Mouse (Mus musculus) megakaryocyte, embryonic 14.5 days (primary cell): Measurements from ENCODE around the gene Prelid3b. TPM values are rescaled to one million over a fixed set of nuclear protein-coding genes. Genes with fewer than 3 reads are reported as not detected.
A peak's percentile ranks its signal among the peaks of the same experiment; 100 is the strongest.

Experiments
- H3K27me3 ChIP-seq: replicated peaks from 2 replicates; pipeline ENCODE3; 2012; ENCODE audit warnings: inconsistent platforms
- H3K36me3 ChIP-seq: replicated peaks from 2 replicates; pipeline ENCODE3; 2012; ENCODE audit warnings: low read length, inconsistent platforms, mixed read lengths
- H3K4me1 ChIP-seq: 2 replicates; pipeline ENCODE4 v1.6.1; 2012; ENCODE audit warnings: inconsistent platforms
- H3K4me3 ChIP-seq: replicated peaks from 2 replicates; pipeline ENCODE3; 2012; ENCODE audit warnings: moderate library complexity, mild to moderate bottlenecking, inconsistent platforms
- H3K9me3 ChIP-seq: 2 replicates; pipeline ENCODE4 v1.6.1; 2012; ENCODE audit warnings: inconsistent platforms
- FLI1 ChIP-seq: IDR thresholded peaks from 2 replicates; pipeline ENCODE4 v1.6.1; 2012; ENCODE audit warnings: low read length, inconsistent platforms, mixed read lengths
- GATA1 ChIP-seq: IDR thresholded peaks from 3 replicates; pipeline ENCODE4 v1.6.1; 2012; ENCODE audit warnings: mixed read lengths, low read length, inconsistent platforms, borderline replicate concordance
- polyA plus RNA-seq: library from polyadenylated mRNA; stranded (reverse); fragments of >175 nt; gene quantifications from 2 replicates; pipeline ENCODE4 v1.2.3, GENCODE M21; 2012; ENCODE audit warnings: low replicate concordance; ENCODE audit not compliant: insufficient read depth

Prelid3b gene
- polyA plus RNA-seq: 4.1 and 30.0 TPM in 2 replicates

DNA sequence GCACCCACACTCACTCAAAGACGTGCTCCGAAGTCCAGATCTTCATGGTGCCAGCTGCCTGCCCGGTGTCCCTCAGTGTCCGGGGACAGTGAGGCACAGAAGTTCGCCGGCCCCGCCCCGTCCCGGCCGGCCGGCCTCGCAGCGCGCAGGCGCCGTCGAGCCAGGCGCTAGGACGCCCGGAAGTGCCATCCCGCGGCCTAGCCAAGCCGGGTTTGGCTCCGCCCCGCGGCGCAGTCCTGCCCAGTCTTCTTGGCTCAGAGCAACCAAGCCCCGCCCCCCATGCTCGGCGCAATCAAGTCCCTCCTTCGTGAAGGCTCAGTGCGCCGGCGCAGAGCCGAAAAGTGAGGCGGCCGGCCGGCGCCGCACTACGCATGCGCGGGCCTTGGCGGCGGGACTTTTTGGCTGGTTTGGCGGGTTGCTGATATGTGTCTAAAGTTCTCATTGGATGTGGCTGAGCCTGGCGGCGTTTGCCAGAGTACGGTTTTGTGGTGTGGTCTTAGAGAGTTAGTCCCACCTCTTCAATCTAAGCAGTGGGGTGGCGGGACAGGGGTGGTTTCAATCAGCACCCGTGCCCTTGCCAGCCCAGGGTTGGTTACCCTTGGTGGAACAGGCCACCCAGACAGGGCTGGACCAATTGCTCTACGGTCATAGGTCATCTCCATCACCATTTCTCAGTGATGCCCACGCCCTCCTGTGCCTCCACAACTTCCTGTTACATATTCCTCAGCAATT, at the start of gene Prelid3b:
Prelid3b (minus strand) TSS at position 264 of the 732 bp plus-strand sequence.
- TF ChIP-seq GATA1 (no peak), FLI1 (0 out of 2 replicates have a peak, but pooled peaks have one; percentile 17)
- Histone ChIP-seq H3K9me3 (no peaks in the 10 kb centered on the region), H3K27me3 (peaks cover 5% of the 10 kb centered on the region), H3K4me1 (peaks cover 62% of the 10 kb centered on the region), H3K36me3 (peaks cover 36% of the 10 kb centered on the region), H3K4me3 (peak within 1 kb of the TSS; percentile 95)

DNA sequence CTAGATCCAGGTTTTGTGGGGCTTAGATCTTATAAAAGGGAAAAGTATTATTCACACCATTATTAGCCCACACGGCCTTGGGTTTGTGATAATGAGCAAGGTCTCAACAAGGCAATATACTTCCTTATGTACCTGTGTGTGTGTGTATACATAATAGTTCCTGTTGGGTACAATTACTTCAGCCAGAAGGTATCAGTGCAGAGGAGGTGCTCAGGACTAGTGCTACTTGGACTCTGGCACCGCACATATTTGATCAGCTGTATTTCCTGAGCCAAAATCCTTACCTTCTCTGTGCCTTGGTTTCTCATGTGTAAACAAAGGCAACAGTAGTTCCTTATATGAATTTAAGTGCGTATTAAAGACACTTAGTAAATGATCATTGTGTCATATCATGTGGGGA, 49.3 kb upstream of the Prelid3b start:
- H3K4me1 ChIP-seq: no peaks in the 10 kb centered on the region
- H3K27me3 ChIP-seq: peaks cover 4% of the 10 kb centered on the region
- TF ChIP-seq GATA1: no peak
- TF ChIP-seq FLI1: no peak
- no peak overlapping the region for H3K4me3 ChIP-seq
- no peaks in the 10 kb centered on the region for H3K9me3 ChIP-seq
- no peaks in the 10 kb centered on the region for H3K36me3 ChIP-seq

DNA sequence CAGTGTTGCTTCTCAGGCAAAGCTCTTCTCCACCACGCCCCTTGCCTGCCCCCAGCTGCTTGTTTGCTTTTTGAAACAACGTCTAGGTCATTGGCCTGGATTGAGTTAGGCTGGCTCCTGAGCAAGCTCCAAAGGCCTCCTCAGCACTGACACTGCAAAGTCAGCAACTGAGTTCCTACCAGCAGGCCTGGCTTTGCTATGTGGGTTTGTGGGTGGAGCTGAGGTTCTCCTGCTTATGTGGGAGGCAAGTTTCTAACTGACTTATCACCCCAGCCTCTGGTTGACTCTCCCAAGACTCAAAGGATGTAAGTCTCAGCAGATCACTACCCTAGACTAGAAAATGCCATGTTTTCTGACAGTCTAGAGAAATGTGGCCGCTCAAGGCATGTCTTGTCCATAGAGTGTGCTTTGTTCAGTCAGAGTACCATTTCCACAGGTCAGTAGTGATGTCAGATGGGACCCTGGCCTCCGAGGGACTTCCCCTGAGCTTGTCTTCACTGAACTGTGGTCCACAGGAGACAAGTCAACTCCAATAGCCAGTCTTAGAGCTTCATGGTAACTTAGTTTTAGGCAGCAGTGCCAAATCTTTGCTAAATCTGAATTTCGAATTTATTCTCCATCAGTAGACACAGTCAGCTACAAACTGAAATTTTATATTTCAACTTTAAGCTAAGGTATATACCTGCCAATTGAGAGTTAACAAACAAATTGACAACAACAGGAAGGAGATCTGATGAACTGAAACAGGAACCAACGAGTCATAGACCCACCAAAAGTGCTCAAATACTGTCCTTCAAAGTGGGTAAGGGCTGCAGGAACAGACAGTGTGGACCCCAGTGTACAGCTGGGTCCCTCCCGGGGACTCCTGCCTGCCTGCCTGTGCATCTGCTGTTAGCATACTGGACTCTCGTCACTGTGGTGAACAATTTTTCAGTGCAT, 44.5 kb upstream of the Prelid3b start:
- no peaks in the 10 kb centered on the region for H3K36me3 ChIP-seq
- H3K4me1 ChIP-seq: no peaks in the 10 kb centered on the region
- H3K9me3 ChIP-seq: no peaks in the 10 kb centered on the region
- no peak overlapping the region for H3K4me3 ChIP-seq
- TF ChIP-seq GATA1 (no peak), FLI1 (no peak)
- peaks cover 8% of the 10 kb centered on the region for H3K27me3 ChIP-seq

DNA sequence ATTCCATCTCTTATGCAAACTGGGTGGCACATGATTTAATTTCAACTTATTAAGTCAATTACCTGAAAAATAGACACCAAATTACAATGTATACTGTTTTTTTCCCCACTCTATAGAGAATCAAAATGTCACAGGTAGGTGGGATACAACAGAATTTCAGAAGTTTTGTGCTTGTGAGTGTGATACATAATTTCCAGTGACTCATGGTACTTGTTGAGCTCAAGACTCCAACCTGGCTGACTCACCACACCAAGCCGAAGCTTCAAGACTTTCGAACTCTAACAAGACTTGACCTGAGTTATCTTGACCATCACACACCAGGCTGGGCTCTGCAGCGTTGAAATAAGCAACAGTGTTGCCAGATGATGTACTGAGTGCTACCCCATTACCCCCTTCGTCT, 42.0 kb upstream of the Prelid3b start:
- H3K4me1 ChIP-seq: no peaks in the 10 kb centered on the region
- H3K4me3 ChIP-seq: no peak overlapping the region
- H3K9me3 ChIP-seq: no peaks in the 10 kb centered on the region
- H3K36me3 ChIP-seq: no peaks in the 10 kb centered on the region
- H3K27me3 ChIP-seq: peaks cover 7% of the 10 kb centered on the region
- TF ChIP-seq FLI1: no peak
- TF ChIP-seq GATA1: no peak

DNA sequence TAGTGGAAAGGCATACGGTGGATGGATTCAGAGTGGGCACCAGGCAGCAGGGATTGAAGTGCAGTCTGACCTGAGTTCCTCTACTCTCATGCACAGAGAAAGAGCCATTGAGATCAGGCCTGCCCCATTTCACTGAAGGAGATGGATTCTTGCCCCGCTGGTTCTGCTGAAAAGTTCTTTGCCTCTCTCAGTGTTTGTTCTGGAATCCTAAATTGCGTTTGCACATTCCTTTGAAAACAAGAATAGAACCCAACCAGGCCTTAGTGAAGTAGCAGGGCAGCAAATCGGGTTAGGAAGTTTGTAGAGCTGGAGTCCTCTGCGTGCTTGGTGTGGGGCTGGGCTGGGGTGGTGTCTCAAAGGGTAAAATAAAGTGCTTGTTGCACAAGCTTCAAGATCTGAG, 40.9 kb upstream of the Prelid3b start:
- Histone ChIP-seq H3K4me1 (no peaks in the 10 kb centered on the region), H3K4me3 (no peak overlapping the region), H3K27me3 (peaks cover 6% of the 10 kb centered on the region), H3K36me3 (no peaks in the 10 kb centered on the region), H3K9me3 (no peaks in the 10 kb centered on the region)
- no peak for TF ChIP-seq GATA1
- no peak for TF ChIP-seq FLI1

DNA sequence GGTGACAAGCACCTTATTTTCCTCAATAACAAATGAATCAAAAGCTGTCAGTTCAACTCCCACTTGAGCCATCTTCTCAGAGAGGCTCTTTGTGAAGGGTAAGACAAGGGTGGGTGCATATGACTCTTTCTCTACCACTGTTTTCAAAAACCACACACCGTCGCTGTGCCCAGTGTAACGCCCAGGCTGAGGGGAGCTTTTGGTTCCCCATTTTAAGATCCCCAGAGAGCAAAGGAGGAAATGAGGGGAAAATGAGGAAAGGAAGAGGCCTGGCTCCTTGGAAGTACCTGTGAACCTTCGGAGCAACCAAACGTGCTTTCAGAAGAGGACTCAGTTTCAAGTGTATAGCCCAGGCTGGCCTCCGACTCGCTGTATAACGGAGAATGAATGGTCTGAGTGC, 36.9 kb upstream of the Prelid3b start:
- TF ChIP-seq GATA1 (no peak), FLI1 (no peak)
- Histone ChIP-seq H3K4me3 (no peak overlapping the region), H3K36me3 (no peaks in the 10 kb centered on the region), H3K27me3 (peaks cover 2% of the 10 kb centered on the region), H3K4me1 (no peaks in the 10 kb centered on the region), H3K9me3 (no peaks in the 10 kb centered on the region)

DNA sequence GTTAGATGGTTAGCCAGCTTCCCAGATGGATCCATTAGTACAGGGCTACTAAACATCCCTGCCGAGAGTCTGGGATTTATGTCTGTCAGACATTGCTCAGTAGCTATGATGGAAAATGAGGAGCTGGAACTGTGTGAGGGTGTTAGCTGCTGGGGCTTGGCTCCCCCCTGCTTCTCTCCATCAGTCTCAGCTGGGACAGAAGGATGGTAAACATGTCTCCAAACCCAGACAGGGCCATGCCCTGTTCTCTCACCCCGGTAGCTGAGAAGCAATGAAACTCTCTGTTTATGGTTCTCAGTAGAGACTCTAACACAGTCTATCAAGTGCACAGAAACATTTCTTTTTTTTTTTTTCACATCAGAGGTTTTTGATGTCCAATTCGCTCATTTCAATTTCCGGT, 35.1 kb upstream of the Prelid3b start:
- Histone ChIP-seq H3K4me3 (no peak overlapping the region), H3K4me1 (no peaks in the 10 kb centered on the region), H3K9me3 (no peaks in the 10 kb centered on the region), H3K36me3 (no peaks in the 10 kb centered on the region), H3K27me3 (no peaks in the 10 kb centered on the region)
- TF ChIP-seq FLI1 (no peak), GATA1 (no peak)

DNA sequence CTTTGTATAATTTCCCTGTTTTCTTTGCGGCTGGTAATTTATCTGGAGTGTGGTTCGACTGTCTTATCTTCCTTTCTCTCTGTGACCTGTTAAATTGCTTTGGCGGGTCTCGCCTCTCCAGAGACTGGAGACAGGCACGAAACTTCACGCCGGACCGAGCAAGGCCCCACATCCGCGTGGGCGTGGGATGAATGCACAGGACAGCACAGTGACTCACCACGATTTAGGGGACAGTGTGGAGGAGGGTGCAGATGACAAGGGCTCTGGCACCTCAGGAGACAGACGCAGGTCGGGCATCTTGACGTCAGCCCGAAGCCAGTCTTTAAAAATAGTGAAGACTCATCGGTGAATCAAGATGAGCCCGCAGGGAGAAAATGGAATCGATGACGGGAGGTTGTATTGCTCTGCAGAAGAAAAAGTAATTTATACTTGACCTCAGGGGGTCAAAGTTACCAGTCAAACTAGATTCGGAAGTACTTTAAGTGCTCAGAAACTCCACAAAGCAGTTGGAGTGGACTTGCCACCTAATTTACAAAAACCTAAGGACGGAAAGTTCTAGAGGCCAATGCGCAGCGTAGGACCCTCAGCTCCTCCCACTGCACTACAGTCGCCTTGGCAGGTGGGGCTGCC, 30.1 kb upstream of the Prelid3b start:
- H3K4me1 ChIP-seq: no peaks in the 10 kb centered on the region
- no peaks in the 10 kb centered on the region for H3K36me3 ChIP-seq
- H3K27me3 ChIP-seq: peaks cover 5% of the 10 kb centered on the region
- no peaks in the 10 kb centered on the region for H3K9me3 ChIP-seq
- no peak overlapping the region for H3K4me3 ChIP-seq
- no peak for TF ChIP-seq GATA1
- no peak for TF ChIP-seq FLI1

DNA sequence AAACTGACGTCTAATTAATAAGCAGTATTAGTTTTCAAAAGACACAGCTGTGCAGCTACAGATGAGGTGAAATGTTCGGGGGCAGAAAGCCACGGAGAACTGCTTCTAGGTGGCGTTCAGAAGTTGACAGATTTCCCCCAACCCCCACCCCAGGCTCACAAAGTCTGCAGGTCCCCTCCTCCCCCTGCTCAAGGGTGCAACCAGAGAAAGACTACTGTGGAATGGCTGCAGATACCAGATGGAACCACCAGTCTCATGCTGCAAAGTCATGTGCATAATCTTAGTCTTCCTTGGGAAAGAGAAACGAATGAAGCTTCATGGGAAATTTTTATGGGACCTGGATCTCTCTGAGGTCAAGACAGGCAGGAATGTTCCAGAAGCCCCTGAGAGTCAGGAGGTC, 29.4 kb upstream of the Prelid3b start:
- no peak for TF ChIP-seq FLI1
- Histone ChIP-seq H3K27me3 (peaks cover 5% of the 10 kb centered on the region), H3K9me3 (no peaks in the 10 kb centered on the region), H3K36me3 (no peaks in the 10 kb centered on the region), H3K4me1 (no peaks in the 10 kb centered on the region), H3K4me3 (no peak overlapping the region)
